Mouse (Mus musculus) spleen, adult 2 months (tissue): Measurements from ENCODE around the gene Nt5c.

Source experiments
- CTCF ChIP-seq: fragments of 200-500 bp; IDR thresholded peaks from 2 replicates; pipeline ENCODE4 v1.5.1; 2011; ENCODE audit warnings: mild to moderate bottlenecking, inconsistent platforms; ENCODE audit not compliant: insufficient read depth, insufficient read length, insufficient replicate concordance; ENCODE audit errors: extremely low read depth
- POLR2A ChIP-seq: fragments of 200-500 bp; IDR thresholded peaks from 2 replicates; pipeline ENCODE4 v1.6.1; 2011; ENCODE audit warnings: low read depth, low read length, inconsistent platforms

- no peak for TF ChIP-seq CTCF
- no peak for TF ChIP-seq POLR2A
Observed at GRCm38 (mm10) chr11:115536856-115537568, 45.4 kb upstream of the Nt5c start.
